Mouse (Mus musculus): ENCODE results near the gene B3gnt2. TPM values are rescaled to one million over a fixed set of nuclear protein-coding genes. Genes with fewer than 3 reads are reported as not detected.

The B3gnt2 gene
- polyA plus RNA-seq, 1 experiment = 35.4 TPM

- H3K4me1 ChIP-seq (replicated peaks; ENCODE audit: control insufficient read depth, insufficient read depth, low read length) = peaks cover 12% of the 10 kb centered on the region
- DNase-seq = no peak
- H3K4me3 ChIP-seq (ENCODE audit: control insufficient read depth, insufficient read depth, low read length) = no peak overlapping the region
- no peaks in the 10 kb centered on the region for H3K36me3 ChIP-seq (ENCODE audit: control insufficient read depth, insufficient read depth, low read length)
- H3K27ac ChIP-seq (ENCODE audit: control insufficient read depth, insufficient read depth, low read length) = no peak overlapping the region
- TF ChIP-seq POLR2A (IDR thresholded peaks at IDR 0.05; ENCODE audit: control insufficient read depth, extremely low read depth, insufficient read depth, low read length, poor library complexity) (no peak), CTCF (IDR thresholded peaks at IDR 0.05; ENCODE audit: borderline replicate concordance, control insufficient read depth, extremely low read depth, insufficient read depth, low read length, poor library complexity) (no peak)
- WGBS = 91% methylated on average over 3 of the region's 3 CpGs
- H3K27me3 ChIP-seq (ENCODE audit: control insufficient read depth, insufficient read depth, low read length) = no peaks in the 10 kb centered on the region
Observed at GRCm38 (mm10) chr11:22893075-22893474, 32.3 kb upstream of the B3gnt2 start.

- Histone ChIP-seq H3K27ac (ENCODE audit: control insufficient read depth, insufficient read depth, low read length) (no peak overlapping the region), H3K27me3 (ENCODE audit: control insufficient read depth, insufficient read depth, low read length) (no peaks in the 10 kb centered on the region), H3K4me3 (ENCODE audit: control insufficient read depth, insufficient read depth, low read length) (no peak overlapping the region), H3K4me1 (replicated peaks; ENCODE audit: control insufficient read depth, insufficient read depth, low read length) (peaks cover 12% of the 10 kb centered on the region), H3K36me3 (ENCODE audit: control insufficient read depth, insufficient read depth, low read length) (no peaks in the 10 kb centered on the region)
- TF ChIP-seq POLR2A (IDR thresholded peaks at IDR 0.05; ENCODE audit: control insufficient read depth, extremely low read depth, insufficient read depth, low read length, poor library complexity) (no peak), CTCF (IDR thresholded peaks at IDR 0.05; ENCODE audit: borderline replicate concordance, control insufficient read depth, extremely low read depth, insufficient read depth, low read length, poor library complexity) (no peak)
- WGBS = 96% methylated on average over 6 of the region's 6 CpGs
- DNase-seq = no peak
Observed at GRCm38 (mm10) chr11:22892466-22892865, 31.7 kb upstream of the B3gnt2 start.

- H3K27me3 ChIP-seq (ENCODE audit: control insufficient read depth, insufficient read depth, low read length) = no peaks in the 10 kb centered on the region
- no peaks in the 10 kb centered on the region for H3K36me3 ChIP-seq (ENCODE audit: control insufficient read depth, insufficient read depth, low read length)
- DNase-seq = no peak
- no peak overlapping the region for H3K4me3 ChIP-seq (ENCODE audit: control insufficient read depth, insufficient read depth, low read length)
- peaks cover 12% of the 10 kb centered on the region for H3K4me1 ChIP-seq (replicated peaks; ENCODE audit: control insufficient read depth, insufficient read depth, low read length)
- no peak overlapping the region for H3K27ac ChIP-seq (ENCODE audit: control insufficient read depth, insufficient read depth, low read length)
- TF ChIP-seq CTCF (IDR thresholded peaks at IDR 0.05; ENCODE audit: borderline replicate concordance, control insufficient read depth, extremely low read depth, insufficient read depth, low read length, poor library complexity) (no peak), POLR2A (IDR thresholded peaks at IDR 0.05; ENCODE audit: control insufficient read depth, extremely low read depth, insufficient read depth, low read length, poor library complexity) (no peak)
- 93% methylated on average over 7 of the region's 7 CpGs for WGBS
Observed at GRCm38 (mm10) chr11:22891876-22892275, 31.1 kb upstream of the B3gnt2 start.

GRCm38 (mm10) chr11:22891242-22891641, 30.5 kb upstream of the B3gnt2 start:
- H3K4me1 ChIP-seq (replicated peaks; ENCODE audit: control insufficient read depth, insufficient read depth, low read length) = peaks cover 12% of the 10 kb centered on the region
- no peak overlapping the region for H3K27ac ChIP-seq (ENCODE audit: control insufficient read depth, insufficient read depth, low read length)
- 15% methylated on average over 9 of the region's 9 CpGs for WGBS
- TF ChIP-seq POLR2A (IDR thresholded peaks at IDR 0.05; ENCODE audit: control insufficient read depth, extremely low read depth, insufficient read depth, low read length, poor library complexity) (no peak), CTCF (IDR thresholded peaks at IDR 0.05; ENCODE audit: borderline replicate concordance, control insufficient read depth, extremely low read depth, insufficient read depth, low read length, poor library complexity) (no peak)
- no peak for DNase-seq
- H3K4me3 ChIP-seq (ENCODE audit: control insufficient read depth, insufficient read depth, low read length) = no peak overlapping the region
- no peaks in the 10 kb centered on the region for H3K36me3 ChIP-seq (ENCODE audit: control insufficient read depth, insufficient read depth, low read length)
- H3K27me3 ChIP-seq (ENCODE audit: control insufficient read depth, insufficient read depth, low read length) = no peaks in the 10 kb centered on the region

GRCm38 (mm10) chr11:22889224-22889623, 28.5 kb upstream of the B3gnt2 start:
- H3K4me1 ChIP-seq (replicated peaks; ENCODE audit: control insufficient read depth, insufficient read depth, low read length) = peaks cover 12% of the 10 kb centered on the region
- no peaks in the 10 kb centered on the region for H3K36me3 ChIP-seq (ENCODE audit: control insufficient read depth, insufficient read depth, low read length)
- no peaks in the 10 kb centered on the region for H3K27me3 ChIP-seq (ENCODE audit: control insufficient read depth, insufficient read depth, low read length)
- 96% methylated on average over 3 of the region's 3 CpGs for WGBS
- TF ChIP-seq CTCF (IDR thresholded peaks at IDR 0.05; ENCODE audit: borderline replicate concordance, control insufficient read depth, extremely low read depth, insufficient read depth, low read length, poor library complexity) (no peak), POLR2A (IDR thresholded peaks at IDR 0.05; ENCODE audit: control insufficient read depth, extremely low read depth, insufficient read depth, low read length, poor library complexity) (no peak)
- H3K27ac ChIP-seq (ENCODE audit: control insufficient read depth, insufficient read depth, low read length) = no peak overlapping the region
- DNase-seq = no peak
- H3K4me3 ChIP-seq (ENCODE audit: control insufficient read depth, insufficient read depth, low read length) = no peak overlapping the region

- no peak for DNase-seq
- TF ChIP-seq POLR2A (IDR thresholded peaks at IDR 0.05; ENCODE audit: control insufficient read depth, extremely low read depth, insufficient read depth, low read length, poor library complexity) (no peak), CTCF (IDR thresholded peaks at IDR 0.05; ENCODE audit: borderline replicate concordance, control insufficient read depth, extremely low read depth, insufficient read depth, low read length, poor library complexity) (no peak)
- 98% methylated on average over 4 of the region's 4 CpGs for WGBS
Observed at GRCm38 (mm10) chr11:22886991-22887390, 26.2 kb upstream of the B3gnt2 start.

GRCm38 (mm10) chr11:22885350-22885749, 24.6 kb upstream of the B3gnt2 start:
- Histone ChIP-seq H3K27me3 (ENCODE audit: control insufficient read depth, insufficient read depth, low read length) (no peaks in the 10 kb centered on the region), H3K27ac (ENCODE audit: control insufficient read depth, insufficient read depth, low read length) (no peak overlapping the region), H3K4me1 (replicated peaks; ENCODE audit: control insufficient read depth, insufficient read depth, low read length) (peaks cover 3% of the 10 kb centered on the region; the same call in 1 of the 2 replicates), H3K36me3 (ENCODE audit: control insufficient read depth, insufficient read depth, low read length) (no peaks in the 10 kb centered on the region), H3K4me3 (ENCODE audit: control insufficient read depth, insufficient read depth, low read length) (no peak overlapping the region)
- no peak for DNase-seq
- WGBS = 93% methylated on average over 1 of the region's 1 CpGs
- TF ChIP-seq CTCF (IDR thresholded peaks at IDR 0.05; ENCODE audit: borderline replicate concordance, control insufficient read depth, extremely low read depth, insufficient read depth, low read length, poor library complexity) (no peak), POLR2A (IDR thresholded peaks at IDR 0.05; ENCODE audit: control insufficient read depth, extremely low read depth, insufficient read depth, low read length, poor library complexity) (no peak)

More at GRCm38 (mm10) chr11:22886991-22887390, 26.2 kb upstream of the B3gnt2 start:
- H3K36me3 ChIP-seq (ENCODE audit: control insufficient read depth, insufficient read depth, low read length) = no peaks in the 10 kb centered on the region
- H3K4me1 ChIP-seq (replicated peaks; ENCODE audit: control insufficient read depth, insufficient read depth, low read length) = peaks cover 12% of the 10 kb centered on the region
- H3K4me3 ChIP-seq (ENCODE audit: control insufficient read depth, insufficient read depth, low read length) = no peak overlapping the region
- no peaks in the 10 kb centered on the region for H3K27me3 ChIP-seq (ENCODE audit: control insufficient read depth, insufficient read depth, low read length)
- H3K27ac ChIP-seq (ENCODE audit: control insufficient read depth, insufficient read depth, low read length) = no peak overlapping the region

Data from thymus, adult 2 months (tissue).